Mouse (Mus musculus) G1E (cell line): ENCODE results near the gene Xrra1.

ENCODE experiments used
- CTCF ChIP-seq: IDR thresholded peaks from 2 replicates; pipeline ENCODE4 v1.5.1; 2012; ENCODE audit warnings: low read depth, low read length, inconsistent platforms, mixed read lengths
- GATA1 ChIP-seq: IDR thresholded peaks from 2 replicates; pipeline ENCODE4 v1.6.1; 2012; ENCODE audit warnings: borderline replicate concordance, low read length, inconsistent platforms, mixed read lengths
- GATA2 ChIP-seq: IDR thresholded peaks from 2 replicates; pipeline ENCODE4 v1.6.1; 2012; ENCODE audit warnings: low read depth, low read length, inconsistent platforms, borderline replicate concordance
- POLR2AphosphoS5 ChIP-seq: IDR thresholded peaks from 2 replicates; pipeline ENCODE4 v1.6.1; 2012; ENCODE audit warnings: low read depth, low read length, inconsistent platforms; ENCODE audit not compliant: insufficient replicate concordance
- TAL1 ChIP-seq: conservative IDR thresholded peaks from 2 replicates; pipeline ENCODE4 v1.6.1; 2012; ENCODE audit warnings: low read depth, low read length, inconsistent platforms, mixed read lengths

- TF ChIP-seq CTCF = no peak
- no peak for TF ChIP-seq GATA1
- no peak for TF ChIP-seq GATA2
- TF ChIP-seq TAL1 = no peak
- TF ChIP-seq POLR2AphosphoS5 = no peak
Observed at GRCm38 (mm10) chr7:99853350-99853749, 5.6 kb upstream of the Xrra1 start.
